Mouse (Mus musculus) lung, postnatal 0 days (tissue): ENCODE results near the gene Smg5. TPM values are rescaled to one million over a fixed set of nuclear protein-coding genes. Genes with fewer than 3 reads are reported as not detected.
"Not testable (repeated sequence)": the region's sequence is repeated elsewhere in the genome, so short reads cannot be mapped to it uniquely, and the experiment has no call there.

Experiments used
- ATAC-seq: fragments of 200-750 bp; cut with Nextera tagmentation; 2 replicates; pipeline ENCODE4 v1.8.0; 2017; ENCODE audit warnings: moderate library complexity
- DNase-seq: peaks from one replicate; pipeline ENCODE4 v3.0.0-alpha.2; 2016; ENCODE audit warnings: low spot score
- H3K27ac ChIP-seq: fragments of 300-500 bp; sonication (generic); 2 replicates; pipeline ENCODE4 v1.5.1; 2014; ENCODE audit warnings: antibody characterized with exemption, mild to moderate bottlenecking, low read length, mixed read lengths
- H3K27me3 ChIP-seq: fragments of 300-500 bp; sonication (generic); replicated peaks from 2 replicates; pipeline ENCODE4 v1.6.1; 2014; ENCODE audit warnings: low read length, mixed read lengths; ENCODE audit not compliant: insufficient read depth
- H3K36me3 ChIP-seq: fragments of 300-500 bp; sonication (generic); 2 replicates; pipeline ENCODE4 v1.6.1; 2014; ENCODE audit warnings: low read length, mixed read lengths; ENCODE audit not compliant: insufficient read depth
- H3K4me1 ChIP-seq: fragments of 300-500 bp; sonication (generic); 2 replicates; pipeline ENCODE4 v1.6.1; 2014; ENCODE audit warnings: antibody characterized with exemption, low read depth, low read length, mixed read lengths; ENCODE audit not compliant: insufficient read depth
- H3K4me2 ChIP-seq: fragments of 300-500 bp; sonication (generic); replicated peaks from 2 replicates; pipeline ENCODE4 v1.6.1; 2014; ENCODE audit warnings: low read depth, mild to moderate bottlenecking, low read length, moderate library complexity, mixed read lengths
- H3K4me3 ChIP-seq: fragments of 300-500 bp; sonication (generic); 2 replicates; pipeline ENCODE4 v1.5.1; 2014; ENCODE audit warnings: low read depth, low read length
- H3K9ac ChIP-seq: fragments of 300-500 bp; sonication (generic); replicated peaks from 2 replicates; pipeline ENCODE4 v1.6.1; 2014; ENCODE audit warnings: low read depth, mild to moderate bottlenecking
- H3K9me3 ChIP-seq: fragments of 300-500 bp; sonication (generic); 2 replicates; pipeline ENCODE4 v1.6.1; 2016; ENCODE audit warnings: low read length, mixed read lengths
- CTCF ChIP-seq: IDR thresholded peaks from 2 replicates; pipeline ENCODE4 v1.5.1; 2016; ENCODE audit warnings: antibody characterized with exemption, mild to moderate bottlenecking
- EP300 ChIP-seq: IDR thresholded peaks from 2 replicates; pipeline ENCODE4 v1.6.1; 2016; ENCODE audit warnings: antibody characterized with exemption, mild to moderate bottlenecking, control low read depth
- WGBS: fragments of 180-500 bp; shearing (Covaris S2); extraction: QIAGEN DNeasy Blood & Tissue Kit; methylation state at CpG from one replicate; pipeline ENCODE4 v1.1.7; 2014; 5-methylcytosine and 5-hydroxymethylcytosine counted together
- polyA plus RNA-seq: library from polyadenylated mRNA; unstranded; fragments of >200 nt; fragmentation: Nextera tagmentation; extraction: Ambion mirVana; gene quantifications from 2 replicates; pipeline ENCODE4 v1.2.1, GENCODE M21; 2015

Smg5 gene
- polyA plus RNA-seq, 1 experiment from 2014 or later, result 19.8 TPM

GRCm38 (mm10) chr3:88375750-88376626 is 39.9 kb downstream of the Smg5 start:
- not testable (repeated sequence) for H3K9me3 ChIP-seq, H3K9ac ChIP-seq, H3K27me3 ChIP-seq, H3K4me1 ChIP-seq, H3K36me3 ChIP-seq, H3K4me3 ChIP-seq, H3K27ac ChIP-seq
- WGBS, result 8% methylated on average over 18 of the region's 19 CpGs
- ATAC-seq (peak; percentile 90), DNase-seq (peak; percentile 68)
- 0 out of 2 replicates have a peak overlapping the region, but pooled peaks have one; percentile 11 for H3K4me2 ChIP-seq

DNA sequence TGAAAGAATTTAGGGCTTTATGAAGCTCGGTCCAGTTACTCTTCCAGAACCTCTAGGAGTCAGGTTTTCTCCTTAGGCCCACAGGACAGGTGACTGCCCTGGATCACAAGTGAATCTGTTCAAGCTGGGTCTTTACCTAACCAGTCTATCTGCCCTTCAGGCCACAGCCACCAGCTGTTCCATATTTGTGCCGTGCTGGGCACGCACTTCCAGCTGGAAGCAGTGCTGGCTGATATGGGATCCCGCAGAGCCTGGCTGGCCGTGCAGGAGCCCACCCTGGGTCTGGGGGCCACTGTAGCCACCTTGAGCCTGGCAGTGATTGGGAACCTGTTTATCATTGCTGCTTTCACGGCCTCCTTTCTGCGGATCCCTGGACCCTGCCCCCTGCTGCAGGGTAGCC is 40.6 kb downstream of the Smg5 start:
- H3K4me3 ChIP-seq, H3K9ac ChIP-seq, H3K9me3 ChIP-seq, ATAC-seq, H3K27me3 ChIP-seq, H3K27ac ChIP-seq, H3K4me2 ChIP-seq, DNase-seq, H3K36me3 ChIP-seq, H3K4me1 ChIP-seq: not testable (repeated sequence)
- WGBS, result 35% methylated on average over 5 of the region's 7 CpGs

GRCm38 (mm10) chr3:88378599-88378998 is 42.5 kb downstream of the Smg5 start, which contains the start of gene Bglap2:
Gene Bglap2, minus strand, starts transcription at chr3:88378699.
- WGBS, result 70% methylated on average over 4 of the region's 5 CpGs

GRCm38 (mm10) chr3:88381389-88382315 is 45.6 kb downstream of the Smg5 start:
- DNase-seq (peak; percentile 45), ATAC-seq (peak; percentile 88)
- H3K27ac ChIP-seq, H3K27me3 ChIP-seq, H3K4me3 ChIP-seq, H3K4me1 ChIP-seq, H3K9ac ChIP-seq, H3K9me3 ChIP-seq, H3K36me3 ChIP-seq, H3K4me2 ChIP-seq: not testable (repeated sequence)
- whole genome bisulfite sequencing, result 9% methylated on average over 18 of the region's 22 CpGs

More at GRCm38 (mm10) chr3:88378599-88378998, 42.5 kb downstream of the Smg5 start, which contains the start of gene Bglap2:
- H3K4me2 ChIP-seq, H3K36me3 ChIP-seq, ATAC-seq, H3K27me3 ChIP-seq, DNase-seq, H3K9me3 ChIP-seq, H3K27ac ChIP-seq, H3K4me1 ChIP-seq, H3K9ac ChIP-seq, H3K4me3 ChIP-seq: not testable (repeated sequence)

- not testable (repeated sequence) for DNase-seq, H3K4me1 ChIP-seq, H3K27me3 ChIP-seq, H3K9me3 ChIP-seq, H3K36me3 ChIP-seq, H3K4me2 ChIP-seq, ATAC-seq, H3K9ac ChIP-seq, H3K4me3 ChIP-seq, H3K27ac ChIP-seq
- WGBS, result 25% methylated on average over 1 of the region's 7 CpGs
Observed at GRCm38 (mm10) chr3:88382383-88382782, 46.3 kb downstream of the Smg5 start.

DNA sequence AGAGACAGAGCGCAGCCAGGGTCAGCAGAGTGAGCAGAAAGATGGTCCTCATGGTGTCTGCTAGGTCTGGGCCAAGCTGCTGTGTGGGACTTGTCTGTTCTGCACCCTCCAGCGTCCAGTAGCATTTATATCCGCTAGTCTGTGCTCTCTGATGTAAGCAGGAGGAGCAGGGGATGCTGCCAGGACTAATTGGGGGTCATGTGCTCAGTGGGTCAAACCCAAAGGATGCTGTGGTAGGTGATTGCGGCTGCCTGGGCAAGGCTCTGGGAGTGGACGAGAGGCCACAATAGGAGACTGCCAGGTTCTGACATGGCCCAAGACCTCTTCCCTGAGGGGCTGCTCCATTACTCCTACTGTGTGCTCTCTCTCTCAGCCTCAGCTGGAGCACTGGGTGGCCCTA is 48.3 kb downstream of the Smg5 start, which contains the start of gene Bglap:
Gene Bglap (minus strand): TSS at position 101 of the 400 bp plus-strand sequence.
- 71% methylated on average over 5 of the region's 5 CpGs for WGBS
- no peaks in the 10 kb centered on the region for H3K36me3 ChIP-seq
- no peak for ATAC-seq

More for the DNA sequence above, 48.3 kb downstream of the Smg5 start, which contains the start of gene Bglap:
- H3K9ac ChIP-seq, result no peak within 1 kb of the TSS
- no peak within 1 kb of the TSS for H3K27ac ChIP-seq
- TF ChIP-seq CTCF, result no peak
- no peak for TF ChIP-seq EP300
- no peak within 1 kb of the TSS for H3K4me2 ChIP-seq
- H3K27me3 ChIP-seq, result no peaks in the 10 kb centered on the region
- no peaks in the 10 kb centered on the region for H3K4me1 ChIP-seq
- DNase-seq, result no peak
- H3K4me3 ChIP-seq, result no peak within 1 kb of the TSS
- H3K9me3 ChIP-seq, result no peaks in the 10 kb centered on the region
